ENCODE assay signal across 38 mouse cellular contexts in genomic region chr5:120870782-120871181, GRCm38 (mm10). TPM values are rescaled to one million over a fixed set of nuclear protein-coding genes. Genes with fewer than 3 reads are reported as not detected.
DNase-seq lines count a peak whose midpoint lies in the region; ATAC-seq and TF ChIP-seq lines count a peak whose summit lies in the region.
"Had no signal": no experiment of that assay in that cellular context is flagged by ENCODE, and none has a peak within 500 bp of the region (broad histone marks: within the 10 kb centered on the region; RNA-seq: fewer than 3 reads in every experiment).

No protein-coding gene starts in this region.

- TF ChIP-seq EP300 in lung, postnatal 0 days (IDR thresholded peaks at IDR 0.05) = no peak

- no peaks in the 10 kb centered on the region for H3K9me3 ChIP-seq in embryonic facial prominence, embryonic 11.5 days (replicated peaks; ENCODE audit: control insufficient read depth, low read length)
- no peaks in the 10 kb centered on the region for H3K9me3 ChIP-seq in embryonic facial prominence, embryonic 10.5 days
- no peaks in the 10 kb centered on the region for H3K9me3 ChIP-seq in kidney, embryonic 15.5 days (replicated peaks)
- H3K9me3 ChIP-seq in midbrain, embryonic 14.5 days (ENCODE audit: control insufficient read depth, low read length) = no peaks in the 10 kb centered on the region
- H3K9me3 ChIP-seq in midbrain, embryonic 15.5 days = no peaks in the 10 kb centered on the region
- H3K9me3 ChIP-seq in embryonic facial prominence, embryonic 14.5 days (ENCODE audit: control insufficient read depth, low read length) = no peaks in the 10 kb centered on the region
- H3K9me3 ChIP-seq in lung, postnatal 0 days (ENCODE audit: low read length) = no peaks in the 10 kb centered on the region
- H3K9me3 ChIP-seq: embryonic facial prominence, embryonic 15.5 days; forebrain, embryonic 12.5 days; heart, embryonic 13.5 days; limb, embryonic 12.5 days; liver, embryonic 15.5 days; midbrain, embryonic 10.5 days had no signal

- no peak for ATAC-seq in embryonic facial prominence, embryonic 11.5 days (replicated peaks; ENCODE audit: insufficient number of reproducible peaks, low FRiP score, low TSS enrichment, low read depth)
- 0 out of 2 replicates have a peak, but pooled peaks have one; percentile 46 for ATAC-seq in kidney, embryonic 15.5 days (replicated peaks; ENCODE audit: low FRiP score)
- no peak for ATAC-seq in midbrain, embryonic 14.5 days (ENCODE audit: low FRiP score, low TSS enrichment)
- ATAC-seq in midbrain, embryonic 15.5 days (replicated peaks) = no peak
- no peak for ATAC-seq in embryonic facial prominence, embryonic 14.5 days (ENCODE audit: low read depth)
- no peak for ATAC-seq in lung, postnatal 0 days

- TF ChIP-seq CTCF in lung, postnatal 0 days (IDR thresholded peaks at IDR 0.05) = no peak

- no peaks in the 10 kb centered on the region for H3K36me3 ChIP-seq in embryonic facial prominence, embryonic 11.5 days (replicated peaks; ENCODE audit: control insufficient read depth, insufficient read depth, low read depth, low read length)
- H3K36me3 ChIP-seq in embryonic facial prominence, embryonic 10.5 days (replicated peaks) = no peaks in the 10 kb centered on the region
- H3K36me3 ChIP-seq in kidney, embryonic 15.5 days = no peaks in the 10 kb centered on the region
- no peaks in the 10 kb centered on the region for H3K36me3 ChIP-seq in midbrain, embryonic 14.5 days (ENCODE audit: control insufficient read depth, insufficient read depth, low read length)
- no peaks in the 10 kb centered on the region for H3K36me3 ChIP-seq in midbrain, embryonic 15.5 days (replicated peaks)
- no peaks in the 10 kb centered on the region for H3K36me3 ChIP-seq in embryonic facial prominence, embryonic 14.5 days (ENCODE audit: control insufficient read depth, insufficient read depth, low read length)
- H3K36me3 ChIP-seq in lung, postnatal 0 days (ENCODE audit: insufficient read depth, low read length) = no peaks in the 10 kb centered on the region
- H3K36me3 ChIP-seq: embryonic facial prominence, embryonic 15.5 days; forebrain, embryonic 12.5 days; heart, embryonic 13.5 days; limb, embryonic 12.5 days; liver, embryonic 15.5 days; midbrain, embryonic 10.5 days had no signal

- no peaks in the 10 kb centered on the region for H3K27me3 ChIP-seq in embryonic facial prominence, embryonic 11.5 days (ENCODE audit: control insufficient read depth, insufficient read depth, low read length)
- H3K27me3 ChIP-seq in embryonic facial prominence, embryonic 10.5 days (replicated peaks; ENCODE audit: low read depth, poor library complexity, severe bottlenecking) = no peaks in the 10 kb centered on the region
- peaks cover 3% of the 10 kb centered on the region; the same call in 1 of the 2 replicates for H3K27me3 ChIP-seq in kidney, embryonic 15.5 days
- no peaks in the 10 kb centered on the region for H3K27me3 ChIP-seq in midbrain, embryonic 14.5 days (ENCODE audit: control insufficient read depth, insufficient read depth, low read length)
- H3K27me3 ChIP-seq in midbrain, embryonic 15.5 days (replicated peaks) = no peaks in the 10 kb centered on the region
- no peaks in the 10 kb centered on the region for H3K27me3 ChIP-seq in embryonic facial prominence, embryonic 14.5 days (replicated peaks; ENCODE audit: control insufficient read depth, insufficient read depth, low read length)
- no peaks in the 10 kb centered on the region for H3K27me3 ChIP-seq in lung, postnatal 0 days (replicated peaks; ENCODE audit: insufficient read depth, low read length)
- H3K27me3 ChIP-seq: embryonic facial prominence, embryonic 15.5 days; forebrain, embryonic 12.5 days; liver, embryonic 15.5 days had no signal

- H3K4me1 ChIP-seq in embryonic facial prominence, embryonic 11.5 days (ENCODE audit: control insufficient read depth, insufficient read depth, low read length) = no peaks in the 10 kb centered on the region
- H3K4me1 ChIP-seq in embryonic facial prominence, embryonic 10.5 days = no peaks in the 10 kb centered on the region
- H3K4me1 ChIP-seq in kidney, embryonic 15.5 days = peaks cover 3% of the 10 kb centered on the region; the same call in 1 of the 2 replicates
- H3K4me1 ChIP-seq in midbrain, embryonic 14.5 days (ENCODE audit: control insufficient read depth, insufficient read depth, low read length) = 0 out of 2 replicates have a peak, but pooled peaks cover 3% of the 10 kb centered on the region
- no peaks in the 10 kb centered on the region for H3K4me1 ChIP-seq in midbrain, embryonic 15.5 days
- H3K4me1 ChIP-seq in embryonic facial prominence, embryonic 14.5 days (ENCODE audit: control insufficient read depth, insufficient read depth, low read length) = no peaks in the 10 kb centered on the region
- no peaks in the 10 kb centered on the region for H3K4me1 ChIP-seq in lung, postnatal 0 days (ENCODE audit: insufficient read depth, low read depth, low read length)
- H3K4me1 ChIP-seq: embryonic facial prominence, embryonic 15.5 days; forebrain, embryonic 12.5 days; heart, embryonic 13.5 days; limb, embryonic 12.5 days; liver, embryonic 15.5 days; midbrain, embryonic 10.5 days had no signal

- no peak overlapping the region for H3K4me2 ChIP-seq in embryonic facial prominence, embryonic 11.5 days (ENCODE audit: low read depth, low read length)
- no peak overlapping the region for H3K4me2 ChIP-seq in kidney, embryonic 15.5 days
- H3K4me2 ChIP-seq in midbrain, embryonic 14.5 days (ENCODE audit: low read length) = no peak overlapping the region
- H3K4me2 ChIP-seq in midbrain, embryonic 15.5 days = no peak overlapping the region
- H3K4me2 ChIP-seq in embryonic facial prominence, embryonic 14.5 days (ENCODE audit: low read depth, low read length) = no peak overlapping the region
- H3K4me2 ChIP-seq in lung, postnatal 0 days (replicated peaks; ENCODE audit: low read depth, low read length) = no peak overlapping the region
- H3K4me2 ChIP-seq: embryonic facial prominence, embryonic 15.5 days; forebrain, embryonic 12.5 days; heart, embryonic 13.5 days; limb, embryonic 12.5 days; liver, embryonic 15.5 days; lung, embryonic 14.5 days had no signal

- peak; percentile 1 for DNase-seq in embryonic facial prominence, embryonic 11.5 days (ENCODE audit: low spot score)
- DNase-seq in embryonic facial prominence, embryonic 10.5 days (ENCODE audit: low spot score) = no peak
- DNase-seq in kidney, adult 8-10 months = no peak
- peak; percentile 1 for DNase-seq in midbrain, embryonic 14.5 days
- DNase-seq in embryonic facial prominence, embryonic 14.5 days (ENCODE audit: low spot score) = peak; percentile 15
- no peak for DNase-seq in lung, postnatal 0 days (ENCODE audit: low spot score)
- DNase-seq: adrenal gland, adult 8-10 months; cerebellum, adult 11 months; cerebellum, adult 9-11 months; embryo, embryonic 11 days; forebrain, postnatal 0 days; gastrocnemius, adult 2 months; gastrocnemius, postnatal 36 days; heart, adult 2 months; heart, postnatal 10 days; kidney, adult 18-20 months; kidney, postnatal 14 days; lung, embryonic 14.5 days; right cerebral cortex, postnatal 4 days; thymus, adult 2 months; thymus, postnatal 36 days had no signal

- no peak overlapping the region for H3K4me3 ChIP-seq in embryonic facial prominence, embryonic 11.5 days (ENCODE audit: low read depth, low read length)
- H3K4me3 ChIP-seq in embryonic facial prominence, embryonic 10.5 days = no peak overlapping the region
- no peak overlapping the region for H3K4me3 ChIP-seq in kidney, embryonic 15.5 days (replicated peaks)
- no peak overlapping the region for H3K4me3 ChIP-seq in midbrain, embryonic 14.5 days (replicated peaks; ENCODE audit: low read depth, low read length)
- H3K4me3 ChIP-seq in midbrain, embryonic 15.5 days = no peak overlapping the region
- no peak overlapping the region for H3K4me3 ChIP-seq in embryonic facial prominence, embryonic 14.5 days (ENCODE audit: low read depth, low read length)
- no peak overlapping the region for H3K4me3 ChIP-seq in lung, postnatal 0 days (ENCODE audit: low read depth, low read length)
- H3K4me3 ChIP-seq: embryonic facial prominence, embryonic 15.5 days; forebrain, embryonic 12.5 days; gastrocnemius, adult 2 months; heart, adult 2 months; heart, embryonic 13.5 days; layer of hippocampus, adult 2 months; limb, embryonic 12.5 days; liver, embryonic 15.5 days; midbrain, embryonic 10.5 days had no signal

- H3K9ac ChIP-seq in embryonic facial prominence, embryonic 11.5 days (replicated peaks; ENCODE audit: low read length) = no peak overlapping the region
- H3K9ac ChIP-seq in kidney, embryonic 15.5 days = no peak overlapping the region
- no peak overlapping the region for H3K9ac ChIP-seq in midbrain, embryonic 14.5 days (replicated peaks; ENCODE audit: low read length)
- H3K9ac ChIP-seq in midbrain, embryonic 15.5 days = no peak overlapping the region
- no peak overlapping the region for H3K9ac ChIP-seq in embryonic facial prominence, embryonic 14.5 days (ENCODE audit: low read depth, low read length)
- no peak overlapping the region for H3K9ac ChIP-seq in lung, postnatal 0 days (replicated peaks; ENCODE audit: low read depth)
- H3K9ac ChIP-seq: embryonic facial prominence, embryonic 15.5 days; forebrain, embryonic 12.5 days; forebrain, postnatal 0 days; heart, embryonic 13.5 days; limb, embryonic 12.5 days; liver, embryonic 15.5 days; lung, embryonic 14.5 days had no signal

- H3K27ac ChIP-seq in embryonic facial prominence, embryonic 11.5 days (replicated peaks; ENCODE audit: low read depth, low read length) = no peak overlapping the region
- no peak overlapping the region for H3K27ac ChIP-seq in embryonic facial prominence, embryonic 10.5 days (replicated peaks)
- no peak overlapping the region for H3K27ac ChIP-seq in kidney, embryonic 15.5 days
- H3K27ac ChIP-seq in midbrain, embryonic 14.5 days (replicated peaks; ENCODE audit: low read depth, low read length) = no peak overlapping the region
- H3K27ac ChIP-seq in midbrain, embryonic 15.5 days = no peak overlapping the region
- H3K27ac ChIP-seq in embryonic facial prominence, embryonic 14.5 days (replicated peaks; ENCODE audit: low read depth, low read length) = no peak overlapping the region
- no peak overlapping the region for H3K27ac ChIP-seq in lung, postnatal 0 days (ENCODE audit: low read length)
- H3K27ac ChIP-seq: embryonic facial prominence, embryonic 15.5 days; forebrain, embryonic 12.5 days; gastrocnemius, adult 2 months; heart, adult 2 months; heart, embryonic 13.5 days; layer of hippocampus, adult 2 months; limb, embryonic 12.5 days; liver, embryonic 15.5 days; midbrain, embryonic 10.5 days; stomach, postnatal 0 days had no signal

- whole genome bisulfite sequencing in embryonic facial prominence, embryonic 11.5 days = 75% methylated on average over 7 of the region's 7 CpGs
- 82% methylated on average over 7 of the region's 7 CpGs for WGBS in embryonic facial prominence, embryonic 10.5 days
- 43% methylated on average over 7 of the region's 7 CpGs for WGBS in kidney, embryonic 15.5 days
- 82% methylated on average over 7 of the region's 7 CpGs for WGBS in midbrain, embryonic 14.5 days
- 89% methylated on average over 7 of the region's 7 CpGs for WGBS in midbrain, embryonic 15.5 days
- WGBS in embryonic facial prominence, embryonic 14.5 days = 69% methylated on average over 7 of the region's 7 CpGs
- 68% methylated on average over 7 of the region's 7 CpGs for WGBS in lung, postnatal 0 days

RNA-seq across cellular contexts. Expression of gene Oas1h, which starts 9.6 kb away (rescaled TPM):
- not detected in 2 replicates for polyA plus RNA-seq in embryonic facial prominence, embryonic 11.5 days (2014; fragmentation: Nextera tagmentation; extraction: Ambion mirVana)
- not detected in 2 replicates for polyA plus RNA-seq in embryonic facial prominence, embryonic 10.5 days (2016; fragmentation: Nextera tagmentation; extraction: Ambion mirVana)
- not detected in 2 replicates for polyA plus RNA-seq in kidney, embryonic 15.5 days (2015; fragmentation: Nextera tagmentation; extraction: Ambion mirVana)
- not detected in 2 replicates for polyA plus RNA-seq in midbrain, embryonic 14.5 days (2014; fragmentation: Nextera tagmentation; extraction: Ambion mirVana)
- not detected in 2 replicates for polyA plus RNA-seq in midbrain, embryonic 15.5 days (2015; fragmentation: Nextera tagmentation; extraction: Ambion mirVana)
- not detected in 2 replicates for polyA plus RNA-seq in embryonic facial prominence, embryonic 14.5 days (2014; fragmentation: Nextera tagmentation; extraction: Ambion mirVana)
- polyA plus RNA-seq in lung, postnatal 0 days (2015; fragmentation: Nextera tagmentation; extraction: Ambion mirVana) = not detected in 2 replicates
- polyA plus RNA-seq: C2C12; embryonic facial prominence, embryonic 15.5 days; forebrain, embryonic 12.5 days; forebrain, postnatal 0 days; heart, adult 2 months; heart, embryonic 13.5 days; hindbrain, embryonic 11.5 days; hindbrain, embryonic 16.5 days; intestine, embryonic 14.5 days; limb, embryonic 12.5 days; liver, adult 2 months; liver, embryonic 15.5 days; lung, embryonic 14.5 days; midbrain, embryonic 10.5 days; neural tube, embryonic 14.5 days; spleen, adult 2 months; stomach, postnatal 0 days had no signal

RNA-seq across cellular contexts. Expression of gene Oas1g, which starts 16.6 kb away (rescaled TPM):
- polyA plus RNA-seq in embryonic facial prominence, embryonic 11.5 days (2014; fragmentation: Nextera tagmentation; extraction: Ambion mirVana) = not detected in 2 replicates
- polyA plus RNA-seq in embryonic facial prominence, embryonic 10.5 days (2016; fragmentation: Nextera tagmentation; extraction: Ambion mirVana) = not detected in 2 replicates
- polyA plus RNA-seq in kidney, embryonic 15.5 days (2015; fragmentation: Nextera tagmentation; extraction: Ambion mirVana) = 0.68 and 0.81 TPM in 2 replicates
- polyA plus RNA-seq in midbrain, embryonic 14.5 days (2014; fragmentation: Nextera tagmentation; extraction: Ambion mirVana) = 1.3 TPM in 1 of 2 replicates, not detected in the other
- 0.23 and 0.55 TPM in 2 replicates for polyA plus RNA-seq in midbrain, embryonic 15.5 days (2015; fragmentation: Nextera tagmentation; extraction: Ambion mirVana)
- 0.67 and 1.3 TPM in 2 replicates for polyA plus RNA-seq in embryonic facial prominence, embryonic 14.5 days (2014; fragmentation: Nextera tagmentation; extraction: Ambion mirVana)
- polyA plus RNA-seq in lung, postnatal 0 days (2015; fragmentation: Nextera tagmentation; extraction: Ambion mirVana) = 0.94 and 1.1 TPM in 2 replicates
- polyA plus RNA-seq: C2C12; forebrain, embryonic 12.5 days; lung, embryonic 14.5 days; midbrain, embryonic 10.5 days; neural tube, embryonic 14.5 days had no signal

RNA-seq across cellular contexts. Expression of gene Oas1f, which starts 23.6 kb away (rescaled TPM):
- not detected in 2 replicates for polyA plus RNA-seq in embryonic facial prominence, embryonic 11.5 days (2014; fragmentation: Nextera tagmentation; extraction: Ambion mirVana)
- not detected in 2 replicates for polyA plus RNA-seq in embryonic facial prominence, embryonic 10.5 days (2016; fragmentation: Nextera tagmentation; extraction: Ambion mirVana)
- polyA plus RNA-seq in kidney, embryonic 15.5 days (2015; fragmentation: Nextera tagmentation; extraction: Ambion mirVana) = 0.10 TPM in 1 of 2 replicates, not detected in the other
- polyA plus RNA-seq in midbrain, embryonic 14.5 days (2014; fragmentation: Nextera tagmentation; extraction: Ambion mirVana) = not detected in 2 replicates
- polyA plus RNA-seq in midbrain, embryonic 15.5 days (2015; fragmentation: Nextera tagmentation; extraction: Ambion mirVana) = not detected in 2 replicates
- 0.53 TPM in 1 of 2 replicates, not detected in the other for polyA plus RNA-seq in embryonic facial prominence, embryonic 14.5 days (2014; fragmentation: Nextera tagmentation; extraction: Ambion mirVana)
- not detected in 2 replicates for polyA plus RNA-seq in lung, postnatal 0 days (2015; fragmentation: Nextera tagmentation; extraction: Ambion mirVana)
- polyA plus RNA-seq: C2C12; forebrain, embryonic 12.5 days; forebrain, postnatal 0 days; heart, adult 2 months; heart, embryonic 13.5 days; hindbrain, embryonic 11.5 days; hindbrain, embryonic 16.5 days; intestine, embryonic 14.5 days; limb, embryonic 12.5 days; liver, adult 2 months; liver, embryonic 15.5 days; lung, embryonic 14.5 days; midbrain, embryonic 10.5 days; neural tube, embryonic 14.5 days; spleen, adult 2 months; stomach, postnatal 0 days had no signal

RNA-seq across cellular contexts. Expression of gene Oas1a, which starts 36.5 kb away (rescaled TPM):
- 0.61 and 1.2 TPM in 2 replicates for polyA plus RNA-seq in embryonic facial prominence, embryonic 11.5 days (2014; fragmentation: Nextera tagmentation; extraction: Ambion mirVana)
- 0.30 and 0.59 TPM in 2 replicates for polyA plus RNA-seq in embryonic facial prominence, embryonic 10.5 days (2016; fragmentation: Nextera tagmentation; extraction: Ambion mirVana)
- 2.4 and 2.6 TPM in 2 replicates for polyA plus RNA-seq in kidney, embryonic 15.5 days (2015; fragmentation: Nextera tagmentation; extraction: Ambion mirVana)
- polyA plus RNA-seq in midbrain, embryonic 14.5 days (2014; fragmentation: Nextera tagmentation; extraction: Ambion mirVana) = 3.1 TPM in 1 of 2 replicates, not detected in the other
- polyA plus RNA-seq in midbrain, embryonic 15.5 days (2015; fragmentation: Nextera tagmentation; extraction: Ambion mirVana) = 0.92 and 1.3 TPM in 2 replicates
- polyA plus RNA-seq in embryonic facial prominence, embryonic 14.5 days (2014; fragmentation: Nextera tagmentation; extraction: Ambion mirVana) = 1.7 and 2.4 TPM in 2 replicates
- 3.0 and 3.1 TPM in 2 replicates for polyA plus RNA-seq in lung, postnatal 0 days (2015; fragmentation: Nextera tagmentation; extraction: Ambion mirVana)

RNA-seq across cellular contexts. Expression of gene Oas1d, which starts 43.6 kb away (rescaled TPM):
- not detected in 2 replicates for polyA plus RNA-seq in embryonic facial prominence, embryonic 11.5 days (2014; fragmentation: Nextera tagmentation; extraction: Ambion mirVana)
- not detected in 2 replicates for polyA plus RNA-seq in embryonic facial prominence, embryonic 10.5 days (2016; fragmentation: Nextera tagmentation; extraction: Ambion mirVana)
- not detected in 2 replicates for polyA plus RNA-seq in kidney, embryonic 15.5 days (2015; fragmentation: Nextera tagmentation; extraction: Ambion mirVana)
- not detected in 2 replicates for polyA plus RNA-seq in midbrain, embryonic 14.5 days (2014; fragmentation: Nextera tagmentation; extraction: Ambion mirVana)
- 0.10 and 0.13 TPM in 2 replicates for polyA plus RNA-seq in midbrain, embryonic 15.5 days (2015; fragmentation: Nextera tagmentation; extraction: Ambion mirVana)
- not detected in 2 replicates for polyA plus RNA-seq in embryonic facial prominence, embryonic 14.5 days (2014; fragmentation: Nextera tagmentation; extraction: Ambion mirVana)
- polyA plus RNA-seq in lung, postnatal 0 days (2015; fragmentation: Nextera tagmentation; extraction: Ambion mirVana) = not detected in 2 replicates
- polyA plus RNA-seq: C2C12; embryonic facial prominence, embryonic 15.5 days; forebrain, embryonic 12.5 days; heart, adult 2 months; heart, embryonic 13.5 days; hindbrain, embryonic 11.5 days; limb, embryonic 12.5 days; liver, adult 2 months; liver, embryonic 15.5 days; lung, embryonic 14.5 days; midbrain, embryonic 10.5 days; neural tube, embryonic 14.5 days; spleen, adult 2 months had no signal

Comparison
In these comparisons a context has a peak if more than half of its experiments do, and no peak if none do; other contexts are left out.
1. DNase-seq: peak in embryonic facial prominence, embryonic 11.5 days (single experiment), midbrain, embryonic 14.5 days (single experiment) and embryonic facial prominence, embryonic 14.5 days (single experiment); none in embryonic facial prominence, embryonic 10.5 days (single experiment), kidney, adult 8-10 months (0 of 2) and lung, postnatal 0 days (single experiment).